Mouse (Mus musculus): ENCODE measurements around the gene Ttc1. TPM values are rescaled to one million over a fixed set of nuclear protein-coding genes. Genes with fewer than 3 reads are reported as not detected.

Gene Ttc1
- polyA plus RNA-seq, 1 experiment from 2014 or later = 83.8 TPM

- ATAC-seq (replicated peaks) = peak; percentile 94
- 6% methylated on average over 37 of the region's 37 CpGs for WGBS
- Histone ChIP-seq H3K4me1 (no peaks in the 10 kb centered on the region), H3K9ac (replicated peaks) (peak overlapping the region; percentile 54; the same call in 1 of the 2 replicates), H3K27ac (replicated peaks) (no peak overlapping the region), H3K9me3 (no peaks in the 10 kb centered on the region), H3K27me3 (peaks cover 11% of the 10 kb centered on the region), H3K36me3 (no peaks in the 10 kb centered on the region), H3K4me2 (replicated peaks) (peak overlapping the region; percentile 81), H3K4me3 (peak overlapping the region; percentile 56)
Measured at GRCm38 (mm10) chr11:43766922-43767648, 19.3 kb upstream of the Ttc1 start.

DNA sequence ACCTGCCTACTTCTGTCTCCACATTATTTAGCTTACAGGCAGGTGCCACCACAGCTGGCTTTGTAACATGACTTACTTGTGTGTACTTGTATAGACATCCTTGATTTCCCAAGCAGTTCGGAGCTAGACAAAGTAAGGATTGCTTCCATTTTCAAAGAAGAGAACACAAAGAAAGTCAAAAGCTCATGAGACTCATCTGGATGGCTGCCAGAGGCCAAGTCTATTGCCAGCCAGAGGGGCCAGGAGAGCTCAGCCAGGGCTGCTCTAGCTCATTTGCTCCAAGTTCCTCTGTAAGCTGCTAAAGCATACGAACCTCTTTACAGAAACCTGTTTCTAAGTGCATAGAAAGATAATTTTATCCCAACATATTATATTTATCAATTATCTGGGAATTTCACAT lies 10.6 kb upstream of the Ttc1 start:
- 0 out of 2 replicates have a peak, but pooled peaks cover 4% of the 10 kb centered on the region for H3K27me3 ChIP-seq
- WGBS = 52% methylated on average over 2 of the region's 2 CpGs
- H3K36me3 ChIP-seq = no peaks in the 10 kb centered on the region
- H3K4me2 ChIP-seq (replicated peaks) = no peak overlapping the region
- ATAC-seq (replicated peaks) = no peak
- no peaks in the 10 kb centered on the region for H3K4me1 ChIP-seq
- no peaks in the 10 kb centered on the region for H3K9me3 ChIP-seq
- H3K4me3 ChIP-seq = no peak overlapping the region
- no peak overlapping the region for H3K27ac ChIP-seq (replicated peaks)
- no peak overlapping the region for H3K9ac ChIP-seq (replicated peaks)

DNA sequence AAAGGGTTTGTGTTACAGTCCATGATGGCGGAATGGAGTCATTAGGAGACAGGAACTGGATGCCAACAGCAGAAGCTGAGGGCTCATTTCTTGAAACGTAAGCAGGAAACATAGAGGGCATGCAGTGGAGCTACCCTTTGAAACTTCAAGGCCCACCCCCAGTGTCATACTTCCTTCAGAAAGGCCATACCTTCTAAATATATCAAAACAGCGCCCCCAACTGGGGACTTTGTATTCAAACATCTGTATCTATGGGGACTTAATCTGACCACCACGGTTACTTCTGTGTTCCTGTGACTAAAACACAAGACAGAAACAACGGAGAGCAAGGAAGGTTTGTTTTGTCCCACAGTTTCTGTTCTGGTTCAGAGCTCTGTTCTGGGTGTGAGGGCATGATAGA lies 7.6 kb upstream of the Ttc1 start:
- Histone ChIP-seq H3K27me3 (0 out of 2 replicates have a peak, but pooled peaks cover 4% of the 10 kb centered on the region), H3K36me3 (no peaks in the 10 kb centered on the region), H3K4me3 (no peak overlapping the region), H3K4me1 (no peaks in the 10 kb centered on the region), H3K9me3 (no peaks in the 10 kb centered on the region), H3K9ac (replicated peaks) (no peak overlapping the region), H3K27ac (replicated peaks) (no peak overlapping the region), H3K4me2 (replicated peaks) (no peak overlapping the region)
- 66% methylated on average over 5 of the region's 5 CpGs for WGBS
- ATAC-seq (replicated peaks) = no peak

DNA sequence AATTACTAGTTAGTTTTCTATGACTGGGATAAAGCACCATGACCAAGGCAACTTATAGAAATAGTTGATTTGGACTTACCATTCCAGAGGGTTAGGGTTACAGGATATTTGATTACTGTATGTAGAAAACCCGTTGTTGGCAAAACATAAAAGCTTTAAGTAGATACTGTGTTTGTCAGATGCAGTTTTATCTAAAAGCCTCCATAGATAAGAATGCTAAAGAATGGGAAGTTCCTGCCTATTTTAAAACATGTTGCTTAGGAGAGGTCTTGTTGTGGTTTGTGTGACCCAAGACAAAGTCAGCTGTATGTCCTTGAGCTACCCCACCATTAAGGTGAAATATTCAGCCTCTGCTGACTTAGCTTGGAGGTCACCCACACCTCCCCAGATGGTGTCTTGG lies 6.8 kb upstream of the Ttc1 start:
- WGBS = 94% methylated on average over 1 of the region's 1 CpGs
- ATAC-seq (replicated peaks) = no peak
- no peak overlapping the region for H3K4me2 ChIP-seq (replicated peaks)
- H3K27ac ChIP-seq (replicated peaks) = no peak overlapping the region
- 0 out of 2 replicates have a peak, but pooled peaks cover 4% of the 10 kb centered on the region for H3K27me3 ChIP-seq
- H3K4me3 ChIP-seq = no peak overlapping the region
- no peaks in the 10 kb centered on the region for H3K9me3 ChIP-seq
- H3K36me3 ChIP-seq = no peaks in the 10 kb centered on the region
- no peaks in the 10 kb centered on the region for H3K4me1 ChIP-seq
- no peak overlapping the region for H3K9ac ChIP-seq (replicated peaks)

DNA sequence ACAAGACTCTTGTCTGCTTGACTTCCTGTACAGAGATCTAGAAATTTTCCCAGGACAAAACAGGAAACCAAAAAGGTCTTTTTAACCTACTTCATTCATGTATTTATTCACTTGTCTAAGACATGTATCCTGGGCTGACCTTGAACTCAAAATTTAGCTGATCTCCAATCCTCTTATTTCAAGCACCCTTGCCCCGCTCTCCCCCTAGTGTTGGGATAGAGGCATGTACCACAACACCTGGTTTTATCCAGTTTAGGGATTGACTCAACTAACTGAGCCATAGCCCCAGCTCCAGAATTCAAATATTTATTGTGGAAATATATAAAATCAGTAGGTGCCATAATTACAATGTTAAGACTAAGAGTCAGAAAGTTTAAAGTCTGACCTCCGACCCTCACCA lies 3.7 kb upstream of the Ttc1 start:
- Histone ChIP-seq H3K9ac (replicated peaks) (no peak overlapping the region), H3K4me3 (no peak overlapping the region), H3K4me1 (peaks cover 14% of the 10 kb centered on the region), H3K27me3 (0 out of 2 replicates have a peak, but pooled peaks cover 4% of the 10 kb centered on the region), H3K4me2 (replicated peaks) (no peak overlapping the region), H3K9me3 (no peaks in the 10 kb centered on the region), H3K36me3 (no peaks in the 10 kb centered on the region), H3K27ac (replicated peaks) (no peak overlapping the region)
- 65% methylated on average over 2 of the region's 2 CpGs for WGBS
- no peak for ATAC-seq (replicated peaks)

- peaks cover 48% of the 10 kb centered on the region for H3K36me3 ChIP-seq
- no peak for ATAC-seq (replicated peaks)
- H3K4me1 ChIP-seq = no peaks in the 10 kb centered on the region
- H3K4me3 ChIP-seq = no peak overlapping the region
- no peaks in the 10 kb centered on the region for H3K9me3 ChIP-seq
- no peak overlapping the region for H3K4me2 ChIP-seq (replicated peaks)
- no peak overlapping the region for H3K9ac ChIP-seq (replicated peaks)
- H3K27ac ChIP-seq (replicated peaks) = no peak overlapping the region
- WGBS = 89% methylated on average over 7 of the region's 7 CpGs
- H3K27me3 ChIP-seq = no peaks in the 10 kb centered on the region
Measured at GRCm38 (mm10) chr11:43728737-43729301, 19.0 kb downstream of the Ttc1 start.

- no peaks in the 10 kb centered on the region for H3K4me1 ChIP-seq
- no peaks in the 10 kb centered on the region for H3K9me3 ChIP-seq
- 88% methylated on average over 7 of the region's 7 CpGs for WGBS
- H3K9ac ChIP-seq (replicated peaks) = no peak overlapping the region
- H3K4me3 ChIP-seq = no peak overlapping the region
- no peak for ATAC-seq (replicated peaks)
- peaks cover 44% of the 10 kb centered on the region for H3K36me3 ChIP-seq
- no peak overlapping the region for H3K4me2 ChIP-seq (replicated peaks)
- H3K27ac ChIP-seq (replicated peaks) = no peak overlapping the region
- H3K27me3 ChIP-seq = no peaks in the 10 kb centered on the region
Measured at GRCm38 (mm10) chr11:43727796-43728195, 20.0 kb downstream of the Ttc1 start.

GRCm38 (mm10) chr11:43723411-43723810 lies 24.4 kb downstream of the Ttc1 start:
- H3K9me3 ChIP-seq = no peaks in the 10 kb centered on the region
- H3K4me3 ChIP-seq = no peak overlapping the region
- H3K27ac ChIP-seq (replicated peaks) = no peak overlapping the region
- H3K4me2 ChIP-seq (replicated peaks) = no peak overlapping the region
- H3K36me3 ChIP-seq = peaks cover 33% of the 10 kb centered on the region; the same call in 1 of the 2 replicates
- H3K9ac ChIP-seq (replicated peaks) = no peak overlapping the region
- 90% methylated on average over 3 of the region's 3 CpGs for WGBS
- ATAC-seq (replicated peaks) = no peak
- no peaks in the 10 kb centered on the region for H3K4me1 ChIP-seq
- no peaks in the 10 kb centered on the region for H3K27me3 ChIP-seq

GRCm38 (mm10) chr11:43712178-43712577 lies 35.6 kb downstream of the Ttc1 start:
- Histone ChIP-seq H3K9ac (replicated peaks) (no peak overlapping the region), H3K9me3 (no peaks in the 10 kb centered on the region), H3K36me3 (peaks cover 8% of the 10 kb centered on the region), H3K4me2 (replicated peaks) (no peak overlapping the region), H3K4me1 (no peaks in the 10 kb centered on the region), H3K27ac (replicated peaks) (no peak overlapping the region), H3K27me3 (no peaks in the 10 kb centered on the region), H3K4me3 (no peak overlapping the region)
- WGBS = 88% methylated on average over 4 of the region's 4 CpGs
- ATAC-seq (replicated peaks) = no peak

DNA sequence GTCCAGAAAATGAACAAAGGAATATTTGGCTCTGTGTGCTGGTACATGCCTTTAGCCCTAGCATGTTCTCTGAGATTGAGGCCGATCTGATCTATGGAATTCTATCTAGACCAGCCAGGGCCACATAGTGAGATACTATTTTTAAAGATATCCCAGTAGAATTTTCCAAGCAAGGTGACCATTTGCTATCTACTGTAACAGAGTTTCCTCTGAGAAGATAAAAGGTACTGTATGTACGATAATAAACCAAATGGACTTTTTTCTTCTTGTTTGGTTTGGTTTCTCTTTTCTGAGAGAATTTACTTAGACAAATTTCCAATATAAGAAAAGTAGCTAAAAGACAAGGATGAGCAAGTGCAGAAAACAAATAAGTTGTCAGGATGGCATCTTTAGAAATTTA lies 39.4 kb downstream of the Ttc1 start:
- ATAC-seq (replicated peaks) = no peak
- 94% methylated on average over 2 of the region's 2 CpGs for WGBS

GRCm38 (mm10) chr11:43705751-43706150 lies 42.1 kb downstream of the Ttc1 start:
- H3K4me2 ChIP-seq (replicated peaks) = no peak overlapping the region
- H3K36me3 ChIP-seq = peaks cover 22% of the 10 kb centered on the region
- H3K4me3 ChIP-seq = no peak overlapping the region
- no peaks in the 10 kb centered on the region for H3K27me3 ChIP-seq
- no peaks in the 10 kb centered on the region for H3K9me3 ChIP-seq
- H3K9ac ChIP-seq (replicated peaks) = no peak overlapping the region
- no peaks in the 10 kb centered on the region for H3K4me1 ChIP-seq
- WGBS = 89% methylated on average over 10 of the region's 10 CpGs
- ATAC-seq (replicated peaks) = no peak
- H3K27ac ChIP-seq (replicated peaks) = no peak overlapping the region

More for the DNA sequence above, 39.4 kb downstream of the Ttc1 start:
- no peak overlapping the region for H3K4me3 ChIP-seq
- H3K4me1 ChIP-seq = no peaks in the 10 kb centered on the region
- peaks cover 18% of the 10 kb centered on the region for H3K36me3 ChIP-seq
- no peak overlapping the region for H3K27ac ChIP-seq (replicated peaks)
- H3K9ac ChIP-seq (replicated peaks) = no peak overlapping the region
- H3K27me3 ChIP-seq = no peaks in the 10 kb centered on the region
- no peaks in the 10 kb centered on the region for H3K9me3 ChIP-seq
- no peak overlapping the region for H3K4me2 ChIP-seq (replicated peaks)

- Histone ChIP-seq H3K36me3 (peaks cover 28% of the 10 kb centered on the region), H3K27me3 (no peaks in the 10 kb centered on the region), H3K27ac (replicated peaks) (no peak overlapping the region), H3K4me2 (replicated peaks) (no peak overlapping the region), H3K9ac (replicated peaks) (no peak overlapping the region), H3K4me3 (no peak overlapping the region), H3K4me1 (no peaks in the 10 kb centered on the region), H3K9me3 (no peaks in the 10 kb centered on the region)
- ATAC-seq (replicated peaks) = no peak
- 65% methylated on average over 1 of the region's 1 CpGs for WGBS
Measured at GRCm38 (mm10) chr11:43703552-43703951, 44.3 kb downstream of the Ttc1 start.
